Mouse (Mus musculus): ENCODE results near the gene Tmem53. TPM values are rescaled to one million over a fixed set of nuclear protein-coding genes. Genes with fewer than 3 reads are reported as not detected.

The Tmem53 gene
- polyA plus RNA-seq, 1 experiment from 2014 or later: 10.6 TPM

GRCm38 (mm10) chr4:117218517-117219219, 33.1 kb upstream of the Tmem53 start:
- no peak for ATAC-seq (replicated peaks; ENCODE audit: insufficient number of reproducible peaks, low FRiP score, low TSS enrichment, low read depth)
- H3K27me3 ChIP-seq (ENCODE audit: control insufficient read depth, insufficient read depth, low read length): no peaks in the 10 kb centered on the region
- no peaks in the 10 kb centered on the region for H3K9me3 ChIP-seq (replicated peaks; ENCODE audit: control insufficient read depth, low read length)
- no peak overlapping the region for H3K4me2 ChIP-seq (ENCODE audit: low read depth, low read length)
- WGBS: 37% methylated on average over 10 of the region's 10 CpGs
- peak; percentile 82 for DNase-seq (ENCODE audit: low spot score)
- H3K9ac ChIP-seq (replicated peaks; ENCODE audit: low read length): no peak overlapping the region
- H3K4me3 ChIP-seq (ENCODE audit: low read depth, low read length): no peak overlapping the region
- no peak overlapping the region for H3K27ac ChIP-seq (replicated peaks; ENCODE audit: low read depth, low read length)
- no peaks in the 10 kb centered on the region for H3K4me1 ChIP-seq (ENCODE audit: control insufficient read depth, insufficient read depth, low read length)
- no peaks in the 10 kb centered on the region for H3K36me3 ChIP-seq (replicated peaks; ENCODE audit: control insufficient read depth, insufficient read depth, low read depth, low read length)

- no peak overlapping the region for H3K4me2 ChIP-seq (ENCODE audit: low read depth, low read length)
- no peaks in the 10 kb centered on the region for H3K9me3 ChIP-seq (replicated peaks; ENCODE audit: control insufficient read depth, low read length)
Observed at GRCm38 (mm10) chr4:117220741-117221515, 30.8 kb upstream of the Tmem53 start.

GRCm38 (mm10) chr4:117221836-117222235, 29.9 kb upstream of the Tmem53 start:
- Histone ChIP-seq H3K9me3 (replicated peaks; ENCODE audit: control insufficient read depth, low read length) (no peaks in the 10 kb centered on the region), H3K27me3 (ENCODE audit: control insufficient read depth, insufficient read depth, low read length) (no peaks in the 10 kb centered on the region), H3K4me2 (ENCODE audit: low read depth, low read length) (no peak overlapping the region), H3K4me3 (ENCODE audit: low read depth, low read length) (no peak overlapping the region), H3K4me1 (ENCODE audit: control insufficient read depth, insufficient read depth, low read length) (no peaks in the 10 kb centered on the region), H3K27ac (replicated peaks; ENCODE audit: low read depth, low read length) (no peak overlapping the region), H3K9ac (replicated peaks; ENCODE audit: low read length) (no peak overlapping the region), H3K36me3 (replicated peaks; ENCODE audit: control insufficient read depth, insufficient read depth, low read depth, low read length) (no peaks in the 10 kb centered on the region)
- DNase-seq (ENCODE audit: low spot score) (no peak), ATAC-seq (replicated peaks; ENCODE audit: insufficient number of reproducible peaks, low FRiP score, low TSS enrichment, low read depth) (no peak)
- 83% methylated on average over 9 of the region's 9 CpGs for WGBS

More at GRCm38 (mm10) chr4:117220741-117221515, 30.8 kb upstream of the Tmem53 start:
- DNase-seq (ENCODE audit: low spot score) (no peak), ATAC-seq (replicated peaks; ENCODE audit: insufficient number of reproducible peaks, low FRiP score, low TSS enrichment, low read depth) (no peak)
- 78% methylated on average over 9 of the region's 9 CpGs for WGBS
- Histone ChIP-seq H3K36me3 (replicated peaks; ENCODE audit: control insufficient read depth, insufficient read depth, low read depth, low read length) (no peaks in the 10 kb centered on the region), H3K27ac (replicated peaks; ENCODE audit: low read depth, low read length) (no peak overlapping the region), H3K4me1 (ENCODE audit: control insufficient read depth, insufficient read depth, low read length) (no peaks in the 10 kb centered on the region), H3K9ac (replicated peaks; ENCODE audit: low read length) (no peak overlapping the region), H3K4me3 (ENCODE audit: low read depth, low read length) (no peak overlapping the region), H3K27me3 (ENCODE audit: control insufficient read depth, insufficient read depth, low read length) (no peaks in the 10 kb centered on the region)

- no peak for DNase-seq (ENCODE audit: low spot score)
- H3K27ac ChIP-seq (replicated peaks; ENCODE audit: low read depth, low read length): no peak overlapping the region
- H3K4me3 ChIP-seq (ENCODE audit: low read depth, low read length): no peak overlapping the region
- no peaks in the 10 kb centered on the region for H3K9me3 ChIP-seq (replicated peaks; ENCODE audit: control insufficient read depth, low read length)
- no peak overlapping the region for H3K4me2 ChIP-seq (ENCODE audit: low read depth, low read length)
- H3K36me3 ChIP-seq (replicated peaks; ENCODE audit: control insufficient read depth, insufficient read depth, low read depth, low read length): no peaks in the 10 kb centered on the region
- WGBS: 52% methylated on average over 5 of the region's 5 CpGs
- no peak overlapping the region for H3K9ac ChIP-seq (replicated peaks; ENCODE audit: low read length)
- H3K27me3 ChIP-seq (ENCODE audit: control insufficient read depth, insufficient read depth, low read length): no peaks in the 10 kb centered on the region
- no peak for ATAC-seq (replicated peaks; ENCODE audit: insufficient number of reproducible peaks, low FRiP score, low TSS enrichment, low read depth)
- no peaks in the 10 kb centered on the region for H3K4me1 ChIP-seq (ENCODE audit: control insufficient read depth, insufficient read depth, low read length)
Observed at GRCm38 (mm10) chr4:117223001-117223400, 28.8 kb upstream of the Tmem53 start.

- H3K9me3 ChIP-seq (replicated peaks; ENCODE audit: control insufficient read depth, low read length): no peaks in the 10 kb centered on the region
- DNase-seq (ENCODE audit: low spot score) (no peak), ATAC-seq (replicated peaks; ENCODE audit: insufficient number of reproducible peaks, low FRiP score, low TSS enrichment, low read depth) (no peak)
- H3K27me3 ChIP-seq (ENCODE audit: control insufficient read depth, insufficient read depth, low read length): no peaks in the 10 kb centered on the region
- H3K4me1 ChIP-seq (ENCODE audit: control insufficient read depth, insufficient read depth, low read length): no peaks in the 10 kb centered on the region
- H3K36me3 ChIP-seq (replicated peaks; ENCODE audit: control insufficient read depth, insufficient read depth, low read depth, low read length): no peaks in the 10 kb centered on the region
- no peak overlapping the region for H3K27ac ChIP-seq (replicated peaks; ENCODE audit: low read depth, low read length)
- H3K4me2 ChIP-seq (ENCODE audit: low read depth, low read length): no peak overlapping the region
- H3K4me3 ChIP-seq (ENCODE audit: low read depth, low read length): no peak overlapping the region
- H3K9ac ChIP-seq (replicated peaks; ENCODE audit: low read length): no peak overlapping the region
- WGBS: 75% methylated on average over 8 of the region's 8 CpGs
Observed at GRCm38 (mm10) chr4:117224122-117224521, 27.6 kb upstream of the Tmem53 start.

- Histone ChIP-seq H3K4me1 (ENCODE audit: control insufficient read depth, insufficient read depth, low read length) (no peaks in the 10 kb centered on the region), H3K27ac (replicated peaks; ENCODE audit: low read depth, low read length) (no peak overlapping the region), H3K36me3 (replicated peaks; ENCODE audit: control insufficient read depth, insufficient read depth, low read depth, low read length) (no peaks in the 10 kb centered on the region), H3K4me3 (ENCODE audit: low read depth, low read length) (no peak overlapping the region), H3K9ac (replicated peaks; ENCODE audit: low read length) (no peak overlapping the region), H3K27me3 (ENCODE audit: control insufficient read depth, insufficient read depth, low read length) (no peaks in the 10 kb centered on the region), H3K9me3 (replicated peaks; ENCODE audit: control insufficient read depth, low read length) (no peaks in the 10 kb centered on the region), H3K4me2 (ENCODE audit: low read depth, low read length) (no peak overlapping the region)
- no peak for DNase-seq (ENCODE audit: low spot score)
- ATAC-seq (replicated peaks; ENCODE audit: insufficient number of reproducible peaks, low FRiP score, low TSS enrichment, low read depth): no peak
Observed at GRCm38 (mm10) chr4:117225250-117225649, 26.5 kb upstream of the Tmem53 start.

- H3K27me3 ChIP-seq (ENCODE audit: control insufficient read depth, insufficient read depth, low read length): no peaks in the 10 kb centered on the region
- WGBS: 73% methylated on average over 15 of the region's 15 CpGs
- no peaks in the 10 kb centered on the region for H3K36me3 ChIP-seq (replicated peaks; ENCODE audit: control insufficient read depth, insufficient read depth, low read depth, low read length)
- no peak overlapping the region for H3K27ac ChIP-seq (replicated peaks; ENCODE audit: low read depth, low read length)
- no peak overlapping the region for H3K9ac ChIP-seq (replicated peaks; ENCODE audit: low read length)
- ATAC-seq (replicated peaks; ENCODE audit: insufficient number of reproducible peaks, low FRiP score, low TSS enrichment, low read depth) (no peak), DNase-seq (ENCODE audit: low spot score) (no peak)
- H3K4me1 ChIP-seq (ENCODE audit: control insufficient read depth, insufficient read depth, low read length): no peaks in the 10 kb centered on the region
- H3K4me2 ChIP-seq (ENCODE audit: low read depth, low read length): no peak overlapping the region
- H3K4me3 ChIP-seq (ENCODE audit: low read depth, low read length): no peak overlapping the region
- H3K9me3 ChIP-seq (replicated peaks; ENCODE audit: control insufficient read depth, low read length): no peaks in the 10 kb centered on the region
Observed at GRCm38 (mm10) chr4:117229590-117229989, 22.2 kb upstream of the Tmem53 start.

GRCm38 (mm10) chr4:117230331-117230730, 21.4 kb upstream of the Tmem53 start:
- no peaks in the 10 kb centered on the region for H3K9me3 ChIP-seq (replicated peaks; ENCODE audit: control insufficient read depth, low read length)
- no peaks in the 10 kb centered on the region for H3K4me1 ChIP-seq (ENCODE audit: control insufficient read depth, insufficient read depth, low read length)
- no peak for DNase-seq (ENCODE audit: low spot score)
- H3K27ac ChIP-seq (replicated peaks; ENCODE audit: low read depth, low read length): no peak overlapping the region
- no peaks in the 10 kb centered on the region for H3K27me3 ChIP-seq (ENCODE audit: control insufficient read depth, insufficient read depth, low read length)
- no peaks in the 10 kb centered on the region for H3K36me3 ChIP-seq (replicated peaks; ENCODE audit: control insufficient read depth, insufficient read depth, low read depth, low read length)
- H3K4me2 ChIP-seq (ENCODE audit: low read depth, low read length): no peak overlapping the region
- H3K4me3 ChIP-seq (ENCODE audit: low read depth, low read length): no peak overlapping the region
- WGBS: 45% methylated on average over 10 of the region's 10 CpGs
- H3K9ac ChIP-seq (replicated peaks; ENCODE audit: low read length): no peak overlapping the region
- ATAC-seq (replicated peaks; ENCODE audit: insufficient number of reproducible peaks, low FRiP score, low TSS enrichment, low read depth): no peak
